Mouse (Mus musculus) heart, embryonic 12.5 days (tissue): ENCODE measurements at regions not wholly inside any gene's neighbourhood (a gene's known extent, or its start where the extent isn't known, plus 50 kb on each side); places are given as distances from the start of the nearest gene placed in this dataset.

ENCODE experiments used
- ATAC-seq: fragments of 200-750 bp; cut with Nextera tagmentation; 2 replicates; pipeline ENCODE4 v1.8.0; 2017; ENCODE audit warnings: moderate TSS enrichment, moderate library complexity; ENCODE audit not compliant: insufficient number of reproducible peaks, low FRiP score
- H3K27ac ChIP-seq: fragments of 300-500 bp; sonication (generic); 2 replicates; pipeline ENCODE4 v1.5.1; 2016; ENCODE audit warnings: mild to moderate bottlenecking, moderate library complexity; ENCODE audit not compliant: poor library complexity, severe bottlenecking
- H3K27me3 ChIP-seq: fragments of 300-500 bp; sonication (generic); replicated peaks from 2 replicates; pipeline ENCODE4 v1.6.1; 2016; ENCODE audit warnings: mild to moderate bottlenecking, moderate library complexity
- H3K36me3 ChIP-seq: fragments of 300-500 bp; sonication (generic); 2 replicates; pipeline ENCODE4 v1.6.1; 2016; ENCODE audit warnings: mild to moderate bottlenecking, moderate library complexity
- H3K4me1 ChIP-seq: fragments of 300-500 bp; sonication (generic); replicated peaks from 2 replicates; pipeline ENCODE4 v1.6.1; 2016; ENCODE audit warnings: mild to moderate bottlenecking
- H3K4me2 ChIP-seq: fragments of 300-500 bp; sonication (generic); 2 replicates; pipeline ENCODE4 v1.6.1; 2016; ENCODE audit warnings: mild to moderate bottlenecking, moderate library complexity
- H3K4me3 ChIP-seq: fragments of 300-500 bp; sonication (generic); 2 replicates; pipeline ENCODE4 v1.5.1; 2016; ENCODE audit warnings: mild to moderate bottlenecking
- H3K9ac ChIP-seq: fragments of 300-500 bp; sonication (generic); 2 replicates; pipeline ENCODE4 v1.6.1; 2016; ENCODE audit warnings: mild to moderate bottlenecking, moderate library complexity
- H3K9me3 ChIP-seq: fragments of 300-500 bp; sonication (generic); replicated peaks from 2 replicates; pipeline ENCODE4 v1.6.1; 2016; ENCODE audit warnings: mild to moderate bottlenecking, moderate library complexity
- WGBS: fragments of 180-500 bp; shearing (Covaris S2); methylation state at CpG from one replicate; pipeline ENCODE4 v1.1.7; 2016; 5-methylcytosine and 5-hydroxymethylcytosine counted together

- H3K36me3 ChIP-seq: no peaks in the 10 kb centered on the region
- WGBS: 68% methylated on average over 3 of the region's 3 CpGs
Observed at GRCm38 (mm10) chr8:49321404-49321803, 477.7 kb upstream of the Tenm3 start.

GRCm38 (mm10) chr8:49313483-49314278 lies 469.9 kb upstream of the Tenm3 start:
- H3K27me3 ChIP-seq: no peaks in the 10 kb centered on the region
- no peak overlapping the region for H3K4me3 ChIP-seq
- ATAC-seq: no peak
- no peak overlapping the region for H3K27ac ChIP-seq
- 52% methylated on average over 10 of the region's 10 CpGs for WGBS
- no peaks in the 10 kb centered on the region for H3K36me3 ChIP-seq
- no peaks in the 10 kb centered on the region for H3K9me3 ChIP-seq
- H3K4me2 ChIP-seq: no peak overlapping the region
- no peak overlapping the region for H3K9ac ChIP-seq
- H3K4me1 ChIP-seq: peaks cover 8% of the 10 kb centered on the region; the same call in 1 of the 2 replicates

More at GRCm38 (mm10) chr8:49321404-49321803, 477.7 kb upstream of the Tenm3 start:
- no peak overlapping the region for H3K27ac ChIP-seq
- H3K27me3 ChIP-seq: no peaks in the 10 kb centered on the region
- no peak for ATAC-seq
- no peaks in the 10 kb centered on the region for H3K9me3 ChIP-seq
- H3K4me1 ChIP-seq: no peaks in the 10 kb centered on the region
- H3K4me2 ChIP-seq: no peak overlapping the region
- no peak overlapping the region for H3K9ac ChIP-seq
- H3K4me3 ChIP-seq: no peak overlapping the region

DNA sequence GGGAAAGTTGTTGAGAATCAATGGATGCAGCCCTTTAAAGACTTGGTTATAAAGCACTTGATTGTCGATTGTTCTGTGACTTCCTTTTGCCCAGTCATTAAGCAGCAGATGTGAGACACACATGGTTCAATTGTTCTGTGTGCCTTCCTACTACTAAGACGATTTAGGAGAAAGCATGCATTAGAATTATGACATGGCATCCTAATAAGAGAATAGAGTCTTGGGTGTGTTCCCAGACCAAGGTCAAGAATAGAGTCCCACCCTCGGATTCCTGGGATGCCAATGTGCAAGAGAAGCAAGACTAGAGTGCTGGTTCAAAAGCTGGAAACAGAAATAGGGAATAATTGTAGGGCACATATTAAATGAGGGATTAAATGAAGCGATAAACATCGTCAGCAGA lies 469.1 kb upstream of the Tenm3 start:
- Histone ChIP-seq H3K9ac (no peak overlapping the region), H3K27ac (no peak overlapping the region), H3K4me1 (peaks cover 8% of the 10 kb centered on the region; the same call in 1 of the 2 replicates), H3K36me3 (no peaks in the 10 kb centered on the region), H3K4me2 (no peak overlapping the region), H3K27me3 (no peaks in the 10 kb centered on the region), H3K9me3 (no peaks in the 10 kb centered on the region), H3K4me3 (no peak overlapping the region)
- WGBS: 65% methylated on average over 5 of the region's 5 CpGs
- no peak for ATAC-seq

DNA sequence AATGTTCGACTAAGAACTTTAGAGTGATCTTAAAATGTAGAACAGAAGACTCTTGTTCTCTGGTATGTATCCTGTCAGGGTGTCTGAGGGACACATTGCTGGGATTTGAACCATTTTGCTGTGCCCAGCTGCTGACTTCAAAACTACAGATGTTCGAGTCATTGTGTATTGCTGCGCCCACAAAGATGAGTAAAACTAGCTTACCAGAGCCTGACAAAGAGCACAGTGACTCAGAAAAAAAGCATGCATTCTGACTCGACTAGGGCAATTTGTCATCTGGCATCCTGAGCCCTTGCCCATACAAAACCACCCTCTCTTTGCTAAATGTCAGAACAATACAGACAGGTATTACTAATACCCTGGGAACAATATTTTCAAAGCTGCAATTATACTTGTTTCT lies 438.6 kb upstream of the Tenm3 start:
- 66% methylated on average over 4 of the region's 4 CpGs for WGBS
- H3K36me3 ChIP-seq: no peaks in the 10 kb centered on the region
- H3K9me3 ChIP-seq: no peaks in the 10 kb centered on the region
- H3K27me3 ChIP-seq: no peaks in the 10 kb centered on the region
- no peaks in the 10 kb centered on the region for H3K4me1 ChIP-seq
- no peak overlapping the region for H3K4me2 ChIP-seq
- ATAC-seq: no peak
- H3K4me3 ChIP-seq: no peak overlapping the region
- no peak overlapping the region for H3K9ac ChIP-seq
- H3K27ac ChIP-seq: no peak overlapping the region

GRCm38 (mm10) chr8:49281254-49281653 lies 437.5 kb upstream of the Tenm3 start:
- H3K4me1 ChIP-seq: no peaks in the 10 kb centered on the region
- no peaks in the 10 kb centered on the region for H3K36me3 ChIP-seq
- H3K9me3 ChIP-seq: no peaks in the 10 kb centered on the region
- WGBS: 71% methylated on average over 5 of the region's 5 CpGs
- H3K9ac ChIP-seq: no peak overlapping the region
- no peak overlapping the region for H3K4me3 ChIP-seq
- no peaks in the 10 kb centered on the region for H3K27me3 ChIP-seq
- ATAC-seq: no peak
- no peak overlapping the region for H3K27ac ChIP-seq
- no peak overlapping the region for H3K4me2 ChIP-seq

DNA sequence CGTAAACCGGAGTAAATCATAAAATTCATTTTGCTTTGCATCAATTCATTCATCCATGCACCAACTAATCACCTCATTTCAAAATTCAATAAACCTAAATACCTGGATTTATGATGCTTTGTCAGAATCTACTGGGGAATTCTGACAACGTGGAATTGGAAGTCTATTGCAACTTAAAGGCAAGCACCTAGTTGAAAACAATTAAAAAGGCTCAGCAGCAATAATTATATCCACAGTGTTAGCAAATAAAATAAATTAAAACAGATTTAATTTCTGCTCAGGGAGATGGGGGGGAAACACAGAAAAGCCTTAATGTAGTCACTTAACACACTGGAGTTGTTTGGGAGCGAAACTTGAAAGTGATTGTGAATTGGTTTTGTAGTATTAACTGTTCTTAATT lies 430.3 kb upstream of the Tenm3 start:
- Histone ChIP-seq H3K9me3 (no peaks in the 10 kb centered on the region), H3K27me3 (0 out of 2 replicates have a peak, but pooled peaks cover 5% of the 10 kb centered on the region), H3K4me2 (no peak overlapping the region), H3K27ac (no peak overlapping the region), H3K36me3 (no peaks in the 10 kb centered on the region), H3K9ac (no peak overlapping the region), H3K4me1 (peaks cover 8% of the 10 kb centered on the region; the same call in 1 of the 2 replicates), H3K4me3 (no peak overlapping the region)
- 81% methylated on average over 4 of the region's 4 CpGs for WGBS
- no peak for ATAC-seq

DNA sequence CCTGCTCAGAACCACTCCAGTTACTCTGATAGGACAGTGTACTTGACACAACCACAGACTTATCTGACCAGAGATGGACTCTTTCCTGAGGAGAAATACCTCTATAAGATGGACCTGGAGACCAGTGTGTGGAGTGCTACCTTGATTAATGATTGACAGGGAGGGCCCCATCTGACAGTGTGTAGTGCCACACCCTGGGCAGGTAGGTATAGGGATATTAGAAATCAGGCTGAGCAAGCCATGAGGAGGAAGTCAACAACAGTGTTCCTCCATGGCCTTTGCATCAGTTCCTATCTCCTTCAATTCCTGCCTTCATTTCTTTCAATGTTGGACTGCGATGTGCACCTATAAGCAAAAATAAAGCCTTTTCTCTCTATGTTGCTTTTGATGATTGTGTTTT lies 429.4 kb upstream of the Tenm3 start:
- 86% methylated on average over 1 of the region's 1 CpGs for WGBS
- 0 out of 2 replicates have a peak, but pooled peaks cover 5% of the 10 kb centered on the region for H3K27me3 ChIP-seq
- ATAC-seq: no peak

GRCm38 (mm10) chr8:49263416-49263815 lies 419.7 kb upstream of the Tenm3 start:
- H3K9me3 ChIP-seq: no peaks in the 10 kb centered on the region
- H3K9ac ChIP-seq: no peak overlapping the region
- no peak for ATAC-seq
- no peak overlapping the region for H3K27ac ChIP-seq
- H3K4me2 ChIP-seq: no peak overlapping the region
- no peak overlapping the region for H3K4me3 ChIP-seq
- WGBS: 62% methylated on average over 6 of the region's 6 CpGs
- H3K4me1 ChIP-seq: peaks cover 7% of the 10 kb centered on the region; the same call in 1 of the 2 replicates
- no peaks in the 10 kb centered on the region for H3K27me3 ChIP-seq
- H3K36me3 ChIP-seq: no peaks in the 10 kb centered on the region

More for the DNA sequence above, 429.4 kb upstream of the Tenm3 start:
- Histone ChIP-seq H3K9me3 (no peaks in the 10 kb centered on the region), H3K36me3 (no peaks in the 10 kb centered on the region), H3K4me1 (peaks cover 8% of the 10 kb centered on the region; the same call in 1 of the 2 replicates), H3K4me3 (no peak overlapping the region), H3K4me2 (no peak overlapping the region), H3K9ac (no peak overlapping the region), H3K27ac (no peak overlapping the region)

- H3K9me3 ChIP-seq: no peaks in the 10 kb centered on the region
- H3K27me3 ChIP-seq: no peaks in the 10 kb centered on the region
- H3K4me3 ChIP-seq: no peak overlapping the region
- peaks cover 7% of the 10 kb centered on the region; the same call in 1 of the 2 replicates for H3K4me1 ChIP-seq
- H3K27ac ChIP-seq: no peak overlapping the region
- no peak overlapping the region for H3K9ac ChIP-seq
- no peak overlapping the region for H3K4me2 ChIP-seq
- no peak for ATAC-seq
- H3K36me3 ChIP-seq: no peaks in the 10 kb centered on the region
- WGBS: 70% methylated on average over 3 of the region's 3 CpGs
Observed at GRCm38 (mm10) chr8:49262797-49263196, 419.0 kb upstream of the Tenm3 start.

DNA sequence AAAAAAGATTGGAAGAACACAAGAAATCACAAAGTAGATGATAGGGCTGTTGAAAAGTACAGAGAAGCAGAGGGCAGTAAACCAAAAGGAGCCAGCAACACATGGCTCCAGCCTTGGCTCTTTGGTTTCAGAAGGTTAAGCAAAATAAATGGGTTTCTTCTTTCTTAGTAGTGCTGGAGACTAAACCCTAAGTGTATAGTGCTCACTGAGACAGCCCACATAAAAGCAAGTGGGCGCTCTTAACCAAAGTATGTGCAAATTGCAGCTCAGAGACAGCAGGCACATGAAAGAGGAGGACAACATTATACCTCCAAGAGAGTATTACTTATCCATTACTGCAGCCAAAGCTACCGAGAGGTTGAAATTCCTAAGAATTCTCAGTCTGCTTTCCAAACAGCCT lies 412.2 kb upstream of the Tenm3 start:
- H3K9ac ChIP-seq: no peak overlapping the region
- no peaks in the 10 kb centered on the region for H3K36me3 ChIP-seq
- no peak for ATAC-seq
- H3K27me3 ChIP-seq: no peaks in the 10 kb centered on the region
- H3K4me1 ChIP-seq: no peaks in the 10 kb centered on the region
- H3K9me3 ChIP-seq: no peaks in the 10 kb centered on the region
- no peak overlapping the region for H3K4me3 ChIP-seq
- WGBS: 64% methylated on average over 2 of the region's 2 CpGs
- no peak overlapping the region for H3K27ac ChIP-seq
- no peak overlapping the region for H3K4me2 ChIP-seq

DNA sequence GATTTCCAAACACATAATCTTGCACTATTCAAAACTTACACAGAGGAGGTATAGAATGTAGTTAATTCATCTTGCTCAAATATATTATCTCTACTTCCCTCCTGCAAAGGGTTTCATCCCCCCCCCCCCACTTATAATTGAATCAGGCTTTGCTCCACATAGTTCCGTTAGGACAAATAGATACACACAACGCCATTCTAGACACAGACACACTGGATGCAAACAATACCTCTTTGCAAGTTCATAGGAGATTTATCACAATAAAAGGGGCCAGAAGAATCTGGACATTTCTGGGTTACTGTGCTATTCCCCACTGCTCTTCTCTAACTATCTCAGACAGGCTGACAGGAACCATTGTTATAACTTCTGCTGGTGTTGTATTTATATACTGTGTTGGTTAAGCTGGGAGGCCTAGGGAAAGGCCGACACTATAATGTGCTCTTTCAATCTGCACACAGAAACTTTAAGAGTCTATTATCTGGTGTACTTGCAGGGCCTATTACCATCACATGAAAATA lies 410.6 kb upstream of the Tenm3 start:
- Histone ChIP-seq H3K27me3 (no peaks in the 10 kb centered on the region), H3K9ac (no peak overlapping the region), H3K4me2 (no peak overlapping the region), H3K27ac (no peak overlapping the region), H3K4me3 (no peak overlapping the region), H3K4me1 (no peaks in the 10 kb centered on the region), H3K36me3 (no peaks in the 10 kb centered on the region), H3K9me3 (no peaks in the 10 kb centered on the region)
- 77% methylated on average over 3 of the region's 3 CpGs for WGBS
- ATAC-seq: no peak
